Mouse (Mus musculus) liver, postnatal 0 days (tissue): ENCODE data around the gene Ak5. TPM values are rescaled to one million over a fixed set of nuclear protein-coding genes. Genes with fewer than 3 reads are reported as not detected.

Experiments
- ATAC-seq: fragments of 200-750 bp; cut with Nextera tagmentation; 2 replicates; pipeline ENCODE4 v1.8.0; 2017; ENCODE audit warnings: mild to moderate bottlenecking, moderate library complexity
- DNase-seq: peaks from one replicate; pipeline ENCODE4 v3.0.0-alpha.2; 2016
- H3K27ac ChIP-seq: fragments of 300-500 bp; sonication (generic); 2 replicates; pipeline ENCODE4 v1.5.1; 2014; ENCODE audit warnings: antibody characterized with exemption, moderate library complexity, mild to moderate bottlenecking, low read depth
- H3K27me3 ChIP-seq: fragments of 300-500 bp; sonication (generic); 2 replicates; pipeline ENCODE4 v1.6.1; 2014; ENCODE audit warnings: low read length, control low read depth, mixed read lengths; ENCODE audit not compliant: insufficient read depth
- H3K36me3 ChIP-seq: fragments of 300-500 bp; sonication (generic); replicated peaks from 2 replicates; pipeline ENCODE4 v1.6.1; 2014; ENCODE audit warnings: mild to moderate bottlenecking, control low read depth, low read length, moderate library complexity, mixed read lengths; ENCODE audit not compliant: insufficient read depth
- H3K4me1 ChIP-seq: fragments of 300-500 bp; sonication (generic); 2 replicates; pipeline ENCODE4 v1.6.1; 2014; ENCODE audit warnings: antibody characterized with exemption, mild to moderate bottlenecking, control low read depth; ENCODE audit not compliant: insufficient read depth
- H3K4me2 ChIP-seq: fragments of 300-500 bp; sonication (generic); 2 replicates; pipeline ENCODE4 v1.6.1; 2014; ENCODE audit warnings: low read depth, mild to moderate bottlenecking, low read length, moderate library complexity, mixed read lengths
- H3K4me3 ChIP-seq: fragments of 300-500 bp; sonication (generic); 2 replicates; pipeline ENCODE4 v1.5.1; 2014; ENCODE audit warnings: low read depth, low read length
- H3K9ac ChIP-seq: fragments of 300-500 bp; sonication (generic); replicated peaks from 2 replicates; pipeline ENCODE4 v1.6.1; 2014; ENCODE audit warnings: mild to moderate bottlenecking, moderate library complexity
- H3K9me3 ChIP-seq: fragments of 300-500 bp; sonication (generic); 2 replicates; pipeline ENCODE4 v1.6.1; 2016; ENCODE audit warnings: mild to moderate bottlenecking, control low read depth, low read length, mixed read lengths
- CTCF ChIP-seq: sonication (generic); IDR thresholded peaks from 2 replicates; pipeline ENCODE4 v1.5.1; 2016; ENCODE audit warnings: antibody characterized with exemption, low read depth
- EP300 ChIP-seq: IDR thresholded peaks from 2 replicates; pipeline ENCODE4 v1.6.1; 2016; ENCODE audit warnings: antibody characterized with exemption, low read depth, mild to moderate bottlenecking
- WGBS: fragments of 180-500 bp; shearing (Covaris S2); extraction: QIAGEN DNeasy Blood & Tissue Kit; methylation state at CpG from one replicate; pipeline ENCODE4 v1.1.7; 2014; ENCODE audit not compliant: insufficient replicate concordance; 5-methylcytosine and 5-hydroxymethylcytosine counted together
- polyA plus RNA-seq: library from polyadenylated mRNA; unstranded; fragments of >200 nt; fragmentation: Nextera tagmentation; extraction: Ambion mirVana; gene quantifications from 2 replicates; pipeline ENCODE4 v1.2.1, GENCODE M21; 2015

Ak5 gene
- polyA plus RNA-seq: 0.11 and 0.13 TPM in 2 replicates

DNA sequence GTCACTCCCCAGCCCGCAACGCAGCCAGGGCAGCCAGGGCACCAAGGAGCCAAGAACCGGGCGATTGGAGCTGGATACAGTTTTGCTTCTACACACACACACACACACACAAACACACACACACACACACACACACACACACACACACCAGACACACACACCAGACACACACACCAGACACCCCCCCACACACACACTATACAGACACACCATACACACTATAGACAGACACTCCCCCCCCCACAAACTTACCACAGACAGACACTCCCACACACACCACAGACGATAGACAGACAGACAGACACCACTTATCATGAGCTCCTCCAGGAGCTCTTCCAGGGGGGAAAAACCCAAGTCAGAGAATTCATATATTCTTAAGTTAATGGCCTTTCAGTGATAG lies at the start of gene Ak5:
Ak5 (minus strand) TSS at position 122 of the 400 bp plus-strand sequence.
- Histone ChIP-seq H3K36me3 (no peaks in the 10 kb centered on the region), H3K27me3 (peaks cover 24% of the 10 kb centered on the region), H3K27ac (no peak within 1 kb of the TSS), H3K9me3 (no peaks in the 10 kb centered on the region), H3K9ac (no peak within 1 kb of the TSS), H3K4me3 (peak within 1 kb of the TSS; percentile 19), H3K4me2 (peak within 1 kb of the TSS; percentile 61), H3K4me1 (no peaks in the 10 kb centered on the region; the same call in 1 of the 2 replicates)
- TF ChIP-seq EP300 (no peak), CTCF (no peak)
- DNase-seq (no peak), ATAC-seq (no peak)
- WGBS: 9% methylated on average over 4 of the region's 5 CpGs

- peak; percentile 96 for DNase-seq
- H3K4me2 ChIP-seq: peak within 1 kb of the TSS; percentile 88
- H3K4me1 ChIP-seq: peaks cover 6% of the 10 kb centered on the region; the same call in 1 of the 2 replicates
- peak; percentile 95 for ATAC-seq
- H3K9ac ChIP-seq: peak within 1 kb of the TSS; percentile 87
- no peaks in the 10 kb centered on the region for H3K9me3 ChIP-seq
- H3K4me3 ChIP-seq: peak within 1 kb of the TSS; percentile 91
- H3K27ac ChIP-seq: peak within 1 kb of the TSS; percentile 31; the same call in 1 of the 2 replicates
- no peak for TF ChIP-seq EP300
- TF ChIP-seq CTCF: no peak
- H3K36me3 ChIP-seq: no peaks in the 10 kb centered on the region
- H3K27me3 ChIP-seq: no peaks in the 10 kb centered on the region
- WGBS: under 1% methylated on average over 48 of the region's 48 CpGs
These were observed 46.1 kb upstream of the Ak5 start, which contains the start of gene Pigk for GRCm38 (mm10) chr3:152713991-152714902. TSS of gene Pigk (plus strand) at chr3:152714100.

DNA sequence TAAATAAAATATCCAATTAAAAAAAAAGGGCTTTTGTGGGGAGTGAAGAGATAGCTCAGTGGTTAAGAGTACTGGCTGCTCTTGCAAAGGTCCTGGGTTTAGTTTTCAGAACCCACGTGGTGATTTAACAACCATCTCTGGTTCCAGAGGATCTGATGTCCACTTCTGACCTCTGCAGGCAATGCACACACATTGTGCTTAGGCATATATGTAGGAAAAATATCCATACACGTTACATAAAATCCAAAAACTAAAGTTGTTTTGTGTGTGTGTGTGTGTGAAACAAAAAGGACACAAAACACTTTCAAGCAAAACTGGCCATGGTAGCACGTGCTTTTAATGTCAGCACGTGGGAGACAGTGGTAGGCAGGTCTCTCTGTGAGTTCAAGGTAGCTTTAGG lies 44.8 kb upstream of the Ak5 start:
- H3K9ac ChIP-seq: no peak overlapping the region
- no peak overlapping the region for H3K4me3 ChIP-seq
- H3K27ac ChIP-seq: no peak overlapping the region
- ATAC-seq: no peak
- no peaks in the 10 kb centered on the region for H3K27me3 ChIP-seq
- WGBS: 69% methylated on average over 4 of the region's 4 CpGs
- H3K4me1 ChIP-seq: peaks cover 6% of the 10 kb centered on the region; the same call in 1 of the 2 replicates
- no peaks in the 10 kb centered on the region for H3K9me3 ChIP-seq
- DNase-seq: no peak
- no peak overlapping the region for H3K4me2 ChIP-seq
- TF ChIP-seq CTCF (peak; percentile 8; the same call in 1 of the 2 replicates), EP300 (no peak)
- no peaks in the 10 kb centered on the region for H3K36me3 ChIP-seq

DNA sequence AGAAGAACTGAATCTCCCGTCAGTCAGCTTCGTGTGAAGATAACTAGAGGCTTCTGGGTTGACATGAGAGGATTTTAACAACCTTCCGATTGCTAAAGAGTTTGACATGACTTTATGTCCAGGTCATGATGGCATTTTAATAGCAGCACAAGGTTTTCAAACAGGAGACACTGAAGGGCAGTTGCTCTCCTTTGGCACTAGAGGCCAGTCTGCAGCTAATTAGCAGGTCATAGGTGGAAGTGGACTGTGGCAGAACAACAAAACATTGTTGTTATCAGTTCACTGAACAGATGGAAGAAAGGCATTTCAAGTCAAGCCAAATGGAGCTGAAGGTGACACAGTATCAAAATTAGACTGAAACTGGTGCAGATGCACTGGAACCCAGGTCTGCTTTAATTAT lies 41.8 kb upstream of the Ak5 start:
- DNase-seq: no peak
- Histone ChIP-seq H3K4me2 (no peak overlapping the region), H3K4me1 (peaks cover 5% of the 10 kb centered on the region; the same call in 1 of the 2 replicates), H3K27me3 (no peaks in the 10 kb centered on the region), H3K9ac (no peak overlapping the region), H3K4me3 (no peak overlapping the region), H3K27ac (no peak overlapping the region), H3K9me3 (no peaks in the 10 kb centered on the region), H3K36me3 (no peaks in the 10 kb centered on the region)
- 77% methylated on average over 3 of the region's 3 CpGs for WGBS
- no peak for TF ChIP-seq EP300
- no peak for TF ChIP-seq CTCF
- ATAC-seq: no peak

- WGBS: 69% methylated on average over 5 of the region's 5 CpGs
These were observed 39.2 kb upstream of the Ak5 start for GRCm38 (mm10) chr3:152707321-152707823.

DNA sequence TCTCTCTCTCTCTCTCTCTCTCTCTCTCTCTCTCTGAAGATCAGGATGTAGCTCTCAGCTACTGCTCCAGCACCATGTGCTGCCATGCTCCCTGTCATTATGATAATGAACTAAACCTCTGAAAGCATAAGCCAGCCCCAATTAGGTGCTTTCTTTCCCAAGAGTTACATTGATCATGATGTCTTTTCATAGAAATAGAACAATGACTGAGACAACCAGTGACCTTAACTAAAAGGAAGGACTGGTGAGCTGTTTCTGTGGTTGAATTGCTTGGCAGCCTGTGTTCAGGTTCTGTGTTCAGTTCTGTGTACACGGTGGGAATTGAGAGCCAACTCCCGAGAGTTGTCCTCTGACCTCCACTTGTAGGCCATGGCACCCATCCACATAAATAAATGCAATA lies 38.7 kb upstream of the Ak5 start:
- Histone ChIP-seq H3K36me3 (no peaks in the 10 kb centered on the region), H3K4me1 (no peaks in the 10 kb centered on the region), H3K9ac (no peak overlapping the region), H3K9me3 (no peaks in the 10 kb centered on the region), H3K27me3 (no peaks in the 10 kb centered on the region), H3K4me3 (no peak overlapping the region), H3K4me2 (no peak overlapping the region), H3K27ac (no peak overlapping the region)
- TF ChIP-seq EP300 (no peak), CTCF (no peak)
- ATAC-seq (no peak), DNase-seq (no peak)
- 83% methylated on average over 2 of the region's 2 CpGs for WGBS

More at GRCm38 (mm10) chr3:152707321-152707823, 39.2 kb upstream of the Ak5 start:
- Histone ChIP-seq H3K27ac (no peak overlapping the region), H3K36me3 (no peaks in the 10 kb centered on the region), H3K27me3 (no peaks in the 10 kb centered on the region), H3K4me3 (no peak overlapping the region), H3K9ac (no peak overlapping the region), H3K9me3 (no peaks in the 10 kb centered on the region), H3K4me1 (no peaks in the 10 kb centered on the region), H3K4me2 (no peak overlapping the region)
- no peak for DNase-seq
- no peak for TF ChIP-seq CTCF
- no peak for TF ChIP-seq EP300
- ATAC-seq: no peak
